Mouse (Mus musculus) ES-Bruce4 (cell line): ENCODE data around the gene Prss43. TPM values are rescaled to one million over a fixed set of nuclear protein-coding genes. Genes with fewer than 3 reads are reported as not detected.

Experiments used
- H3K27ac ChIP-seq: 2 replicates; pipeline ENCODE4 v1.5.1; 2012; ENCODE audit warnings: low read length, inconsistent platforms; ENCODE audit not compliant: insufficient read depth
- H3K27me3 ChIP-seq: 2 replicates; pipeline ENCODE4 v1.6.1; 2012; ENCODE audit warnings: mild to moderate bottlenecking, low read length, inconsistent platforms; ENCODE audit not compliant: control insufficient read depth, poor library complexity, insufficient read depth, severe bottlenecking
- H3K36me3 ChIP-seq: 2 replicates; pipeline ENCODE4 v1.6.1; 2012; ENCODE audit warnings: inconsistent platforms, mild to moderate bottlenecking, low read length, moderate library complexity; ENCODE audit not compliant: control insufficient read depth, poor library complexity, insufficient read depth, severe bottlenecking
- H3K4me1 ChIP-seq: one replicate; pipeline ENCODE4 v1.8.1; 2011; ENCODE audit warnings: low read length; ENCODE audit not compliant: control insufficient read depth, insufficient read depth
- H3K4me3 ChIP-seq: 2 replicates; pipeline ENCODE4 v1.5.1; 2011; ENCODE audit warnings: low read depth, mild to moderate bottlenecking, low read length
- H3K9ac ChIP-seq: 2 replicates; pipeline ENCODE4 v1.6.1; 2012; ENCODE audit warnings: low read depth, mild to moderate bottlenecking, inconsistent platforms; ENCODE audit not compliant: poor library complexity, severe bottlenecking
- H3K9me3 ChIP-seq: replicated peaks from 2 replicates; pipeline ENCODE4 v1.6.1; 2012; ENCODE audit warnings: mild to moderate bottlenecking, low read length, inconsistent platforms; ENCODE audit not compliant: control insufficient read depth, poor library complexity, insufficient read depth, severe bottlenecking
- CTCF ChIP-seq: IDR thresholded peaks from one replicate; pipeline ENCODE4 v1.8.1; 2011; ENCODE audit warnings: low read depth, low read length
- EP300 ChIP-seq: IDR thresholded peaks from 2 replicates; pipeline ENCODE4 v1.6.1; 2011; ENCODE audit warnings: low read depth, low read length; ENCODE audit not compliant: insufficient read depth
- POLR2A ChIP-seq: IDR thresholded peaks from one replicate; pipeline ENCODE4 v1.8.1; 2011; ENCODE audit warnings: low read length; ENCODE audit not compliant: insufficient read depth
- polyA plus RNA-seq: library from polyadenylated mRNA; stranded (reverse); fragments of >200 nt; gene quantifications from 2 replicates; pipeline ENCODE4 v1.2.4, GENCODE M21; 2011; ENCODE audit warnings: low read depth; ENCODE audit not compliant: missing spikeins, insufficient read depth, insufficient read length

Gene Prss43
- polyA plus RNA-seq, 1 experiment, result not detected

- TF ChIP-seq POLR2A (no peak), EP300 (no peak), CTCF (no peak)
- Histone ChIP-seq H3K27me3 (no peaks in the 10 kb centered on the region), H3K4me1 (no peaks in the 10 kb centered on the region), H3K27ac (no peak within 1 kb of the TSS), H3K36me3 (no peaks in the 10 kb centered on the region), H3K4me3 (no peak within 1 kb of the TSS), H3K9me3 (no peaks in the 10 kb centered on the region), H3K9ac (no peak within 1 kb of the TSS)
Measured at GRCm38 (mm10) chr9:110844206-110844605, 17.7 kb downstream of the Prss43 start, which contains the start of gene Prss46. Gene Prss46 (plus strand): TSS chr9:110844506.

GRCm38 (mm10) chr9:110849162-110849561, 22.7 kb downstream of the Prss43 start:
- Histone ChIP-seq H3K27ac (no peak overlapping the region), H3K9ac (no peak overlapping the region), H3K27me3 (no peaks in the 10 kb centered on the region), H3K9me3 (no peaks in the 10 kb centered on the region), H3K4me3 (no peak overlapping the region), H3K4me1 (no peaks in the 10 kb centered on the region), H3K36me3 (no peaks in the 10 kb centered on the region)
- TF ChIP-seq POLR2A (no peak), EP300 (no peak), CTCF (no peak)

GRCm38 (mm10) chr9:110855903-110856302, 29.4 kb downstream of the Prss43 start:
- Histone ChIP-seq H3K4me1 (peaks cover 6% of the 10 kb centered on the region), H3K9ac (no peak overlapping the region), H3K36me3 (no peaks in the 10 kb centered on the region), H3K4me3 (no peak overlapping the region), H3K27me3 (no peaks in the 10 kb centered on the region), H3K9me3 (no peaks in the 10 kb centered on the region), H3K27ac (no peak overlapping the region)
- TF ChIP-seq POLR2A, result no peak
- TF ChIP-seq EP300, result no peak
- TF ChIP-seq CTCF, result no peak

GRCm38 (mm10) chr9:110856920-110857319, 30.4 kb downstream of the Prss43 start:
- H3K36me3 ChIP-seq, result no peaks in the 10 kb centered on the region
- no peak overlapping the region for H3K9ac ChIP-seq
- H3K27ac ChIP-seq, result no peak overlapping the region
- H3K4me3 ChIP-seq, result no peak overlapping the region
- H3K27me3 ChIP-seq, result no peaks in the 10 kb centered on the region
- H3K9me3 ChIP-seq, result no peaks in the 10 kb centered on the region
- peaks cover 6% of the 10 kb centered on the region for H3K4me1 ChIP-seq
- no peak for TF ChIP-seq POLR2A

- TF ChIP-seq EP300 (no peak), CTCF (peak; percentile 88), POLR2A (no peak)
- no peak within 1 kb of the TSS for H3K27ac ChIP-seq
Measured at GRCm38 (mm10) chr9:110857781-110858472, 31.4 kb downstream of the Prss43 start, which contains the start of gene Prss50. Gene Prss50 (plus strand): TSS chr9:110857967.

GRCm38 (mm10) chr9:110858523-110858922, 32.0 kb downstream of the Prss43 start:
- no peak for TF ChIP-seq CTCF
- TF ChIP-seq EP300, result no peak
- no peak for TF ChIP-seq POLR2A
- Histone ChIP-seq H3K9ac (0 out of 2 replicates have a peak overlapping the region, but pooled peaks have one; percentile 54), H3K4me3 (no peak overlapping the region), H3K27me3 (no peaks in the 10 kb centered on the region), H3K4me1 (peaks cover 6% of the 10 kb centered on the region), H3K9me3 (no peaks in the 10 kb centered on the region), H3K27ac (no peak overlapping the region), H3K36me3 (no peaks in the 10 kb centered on the region)

More at GRCm38 (mm10) chr9:110857781-110858472, 31.4 kb downstream of the Prss43 start, which contains the start of gene Prss50:
- Histone ChIP-seq H3K4me3 (peak within 1 kb of the TSS; percentile 60), H3K4me1 (peaks cover 6% of the 10 kb centered on the region), H3K9me3 (no peaks in the 10 kb centered on the region), H3K9ac (peak within 1 kb of the TSS; percentile 54), H3K27me3 (no peaks in the 10 kb centered on the region), H3K36me3 (no peaks in the 10 kb centered on the region)
